In genomic region chr1:106758734-106759571, GRCm38 (mm10) we compare ENCODE assay signal across 8 mouse cellular contexts. TPM values are rescaled to one million over a fixed set of nuclear protein-coding genes. Genes with fewer than 3 reads are reported as not detected.
A peak's percentile ranks its signal among the peaks of the same experiment; 100 is the strongest.
DNase-seq lines count a peak whose midpoint lies in the region; ATAC-seq and TF ChIP-seq lines count a peak whose summit lies in the region.

No protein-coding gene starts in this region.

- H3K4me1 ChIP-seq in heart, embryonic 10.5 days = peaks cover 12% of the 10 kb centered on the region
- peaks cover 14% of the 10 kb centered on the region for H3K4me1 ChIP-seq in intestine, embryonic 15.5 days (replicated peaks)
- H3K4me1 ChIP-seq in limb, embryonic 14.5 days (ENCODE audit: control insufficient read depth, insufficient read depth, low read length) = peaks cover 11% of the 10 kb centered on the region; the same call in 1 of the 2 replicates
- peaks cover 11% of the 10 kb centered on the region for H3K4me1 ChIP-seq in midbrain, embryonic 14.5 days (ENCODE audit: control insufficient read depth, insufficient read depth, low read length)

- peak overlapping the region; percentile 75 for H3K4me3 ChIP-seq in heart, embryonic 10.5 days
- peak overlapping the region; percentile 75 for H3K4me3 ChIP-seq in intestine, embryonic 15.5 days (replicated peaks)
- peak overlapping the region; percentile 73 for H3K4me3 ChIP-seq in limb, embryonic 14.5 days (replicated peaks; ENCODE audit: low read length)
- H3K4me3 ChIP-seq in midbrain, embryonic 14.5 days (replicated peaks; ENCODE audit: low read depth, low read length) = peak overlapping the region; percentile 72

- no peaks in the 10 kb centered on the region for H3K9me3 ChIP-seq in heart, embryonic 10.5 days
- H3K9me3 ChIP-seq in intestine, embryonic 15.5 days = no peaks in the 10 kb centered on the region
- H3K9me3 ChIP-seq in limb, embryonic 14.5 days (ENCODE audit: control insufficient read depth, low read length) = no peaks in the 10 kb centered on the region
- no peaks in the 10 kb centered on the region for H3K9me3 ChIP-seq in midbrain, embryonic 14.5 days (ENCODE audit: control insufficient read depth, low read length)

- no peak for DNase-seq in heart, embryonic 10.5 days (ENCODE audit: low spot score)
- DNase-seq in heart, adult 8-10 months (ENCODE audit: low spot score) = no peak
- DNase-seq in c-Kit-positive CD71-positive TER-119-positive erythroid progenitor cells, embryonic 14.5 days (ENCODE audit: low spot score) = peak; percentile 25
- peak; percentile 20 for DNase-seq in forelimb bud, embryonic 11.5 days (ENCODE audit: low read depth, low spot score)
- peak; percentile 12 for DNase-seq in limb, embryonic 14.5 days (ENCODE audit: low spot score)
- peak; percentile 30 for DNase-seq in midbrain, embryonic 14.5 days
- DNase-seq in splenic B cell, adult 2 months (ENCODE audit: low read depth, low spot score) = peak; percentile 48

- peak overlapping the region; percentile 96 for H3K4me2 ChIP-seq in intestine, embryonic 15.5 days (replicated peaks)
- peak overlapping the region; percentile 94 for H3K4me2 ChIP-seq in limb, embryonic 14.5 days (replicated peaks; ENCODE audit: low read depth, low read length, severe bottlenecking)
- peak overlapping the region; percentile 97 for H3K4me2 ChIP-seq in midbrain, embryonic 14.5 days (ENCODE audit: low read length)

- H3K9ac ChIP-seq in intestine, embryonic 15.5 days = peak overlapping the region; percentile 73
- H3K9ac ChIP-seq in limb, embryonic 14.5 days (ENCODE audit: low read depth, low read length, severe bottlenecking) = peak overlapping the region; percentile 70
- H3K9ac ChIP-seq in midbrain, embryonic 14.5 days (replicated peaks; ENCODE audit: low read length) = peak overlapping the region; percentile 73

- ATAC-seq in intestine, embryonic 15.5 days = peak; percentile 67
- no peak; the same call in 1 of the 2 replicates for ATAC-seq in limb, embryonic 14.5 days (ENCODE audit: low FRiP score, low read depth)
- ATAC-seq in midbrain, embryonic 14.5 days (ENCODE audit: low FRiP score, low TSS enrichment) = peak; percentile 35

- peak overlapping the region; percentile 91 for H3K27ac ChIP-seq in heart, embryonic 10.5 days
- peak overlapping the region; percentile 83 for H3K27ac ChIP-seq in intestine, embryonic 15.5 days
- peak overlapping the region; percentile 63; the same call in 1 of the 2 replicates for H3K27ac ChIP-seq in limb, embryonic 14.5 days (replicated peaks; ENCODE audit: low read depth, low read length)
- H3K27ac ChIP-seq in midbrain, embryonic 14.5 days (replicated peaks; ENCODE audit: low read depth, low read length) = peak overlapping the region; percentile 83

- WGBS in heart, embryonic 10.5 days = 4% methylated on average over 34 of the region's 34 CpGs
- WGBS in intestine, embryonic 15.5 days = 2% methylated on average over 34 of the region's 34 CpGs
- WGBS in limb, embryonic 14.5 days = 3% methylated on average over 34 of the region's 34 CpGs
- 4% methylated on average over 34 of the region's 34 CpGs for WGBS in midbrain, embryonic 14.5 days

- no peaks in the 10 kb centered on the region for H3K27me3 ChIP-seq in heart, embryonic 10.5 days (ENCODE audit: insufficient read depth, poor library complexity, severe bottlenecking)
- no peaks in the 10 kb centered on the region for H3K27me3 ChIP-seq in intestine, embryonic 15.5 days (replicated peaks)
- no peaks in the 10 kb centered on the region for H3K27me3 ChIP-seq in limb, embryonic 14.5 days (ENCODE audit: control insufficient read depth, insufficient read depth, low read length)
- H3K27me3 ChIP-seq in midbrain, embryonic 14.5 days (ENCODE audit: control insufficient read depth, insufficient read depth, low read length) = no peaks in the 10 kb centered on the region
- no peaks in the 10 kb centered on the region for H3K27me3 ChIP-seq in splenic B cell, adult 2 months (ENCODE audit: control insufficient read depth, insufficient read depth, low read length, poor library complexity, severe bottlenecking)

- H3K36me3 ChIP-seq in heart, embryonic 10.5 days = peaks cover 14% of the 10 kb centered on the region
- H3K36me3 ChIP-seq in intestine, embryonic 15.5 days = peaks cover 3% of the 10 kb centered on the region; the same call in 1 of the 2 replicates
- peaks cover 5% of the 10 kb centered on the region; the same call in 1 of the 2 replicates for H3K36me3 ChIP-seq in limb, embryonic 14.5 days (ENCODE audit: control insufficient read depth, insufficient read depth, low read length)
- H3K36me3 ChIP-seq in midbrain, embryonic 14.5 days (ENCODE audit: control insufficient read depth, insufficient read depth, low read length) = peaks cover 8% of the 10 kb centered on the region; the same call in 1 of the 2 replicates
- H3K36me3 ChIP-seq in splenic B cell, adult 2 months (ENCODE audit: control insufficient read depth, insufficient read depth, low read length, poor library complexity, severe bottlenecking) = 0 out of 2 replicates have a peak, but pooled peaks cover 2% of the 10 kb centered on the region

- TF ChIP-seq POLR2A in limb, embryonic 14.5 days (IDR thresholded peaks at IDR 0.05; ENCODE audit: borderline replicate concordance, extremely low read depth, insufficient read depth, insufficient read length) = no peak

RNA-seq across cellular contexts. Expression of gene Kdsr, which starts 0.6 kb away (rescaled TPM):
- 7.5 and 7.7 TPM in 2 replicates for polyA plus RNA-seq in heart, embryonic 10.5 days (2016; fragmentation: Nextera tagmentation; extraction: Ambion mirVana)
- 1 to 10 TPM; 4.3 to 7.5 (median 5.0) TPM for total RNA-seq in heart, adult 8-10 months (2022)
- polyA plus RNA-seq in intestine, embryonic 15.5 days (2015; fragmentation: Nextera tagmentation; extraction: Ambion mirVana) = 13.2 and 14.9 TPM in 2 replicates
- 7.2 and 7.9 TPM in 2 replicates for polyA plus RNA-seq in limb, embryonic 14.5 days (2012; rRNA removed)
- 16.2 and 17.4 TPM in 2 replicates for polyA plus RNA-seq in limb, embryonic 14.5 days (2014; fragmentation: Nextera tagmentation; extraction: Ambion mirVana)
- polyA plus RNA-seq in midbrain, embryonic 14.5 days (2014; fragmentation: Nextera tagmentation; extraction: Ambion mirVana) = 14.3 and 18.1 TPM in 2 replicates

RNA-seq across cellular contexts. Expression of gene Vps4b, which starts 37.6 kb away (rescaled TPM):
- 56.5 and 60.7 TPM in 2 replicates for polyA plus RNA-seq in heart, embryonic 10.5 days (2016; fragmentation: Nextera tagmentation; extraction: Ambion mirVana)
- 10 to 100 TPM; 25.6 to 34.9 (median 29.4) TPM for total RNA-seq in heart, adult 8-10 months (2022)
- 66.5 and 82.2 TPM in 2 replicates for polyA plus RNA-seq in intestine, embryonic 15.5 days (2015; fragmentation: Nextera tagmentation; extraction: Ambion mirVana)
- polyA plus RNA-seq in limb, embryonic 14.5 days (2012; rRNA removed) = 25.1 and 37.4 TPM in 2 replicates
- 66.1 and 67.9 TPM in 2 replicates for polyA plus RNA-seq in limb, embryonic 14.5 days (2014; fragmentation: Nextera tagmentation; extraction: Ambion mirVana)
- polyA plus RNA-seq in midbrain, embryonic 14.5 days (2014; fragmentation: Nextera tagmentation; extraction: Ambion mirVana) = 30.9 and 39.5 TPM in 2 replicates

RNA-seq across cellular contexts. Expression of gene Bcl2, which starts 44.9 kb away (rescaled TPM):
- 12.1 and 15.0 TPM in 2 replicates for polyA plus RNA-seq in heart, embryonic 10.5 days (2016; fragmentation: Nextera tagmentation; extraction: Ambion mirVana)
- 1 to 10 TPM; 3.7 to 5.4 (median 4.2) TPM for total RNA-seq in heart, adult 8-10 months (2022)
- 13.2 and 13.9 TPM in 2 replicates for polyA plus RNA-seq in intestine, embryonic 15.5 days (2015; fragmentation: Nextera tagmentation; extraction: Ambion mirVana)
- polyA plus RNA-seq in limb, embryonic 14.5 days (2012; rRNA removed) = 8.0 TPM in 2 replicates
- polyA plus RNA-seq in limb, embryonic 14.5 days (2014; fragmentation: Nextera tagmentation; extraction: Ambion mirVana) = 15.7 and 20.1 TPM in 2 replicates
- 10.7 and 12.2 TPM in 2 replicates for polyA plus RNA-seq in midbrain, embryonic 14.5 days (2014; fragmentation: Nextera tagmentation; extraction: Ambion mirVana)

Comparison
In these comparisons a context has a peak if more than half of its experiments do, and no peak if none do; other contexts are left out.
1. DNase-seq: peak in c-Kit-positive CD71-positive TER-119-positive erythroid progenitor cells, embryonic 14.5 days (single experiment), forelimb bud, embryonic 11.5 days (single experiment), limb, embryonic 14.5 days (single experiment), midbrain, embryonic 14.5 days (single experiment) and splenic B cell, adult 2 months (single experiment); none in heart, embryonic 10.5 days (single experiment) and heart, adult 8-10 months (single experiment).
2. Peak in every context shown above with its lines, with median percentiles within 50 percentile points of each other: H3K27ac ChIP-seq, H3K4me3 ChIP-seq, H3K4me2 ChIP-seq and H3K9ac ChIP-seq.